Mouse (Mus musculus) MEL (cell line): ENCODE measurements around the gene Klf14.

Experiments used
- BHLHE40 ChIP-seq: IDR thresholded peaks from 2 replicates; pipeline ENCODE4 v1.6.1; 2012; ENCODE audit warnings: low read depth, mild to moderate bottlenecking, inconsistent platforms, low read length, improper control_type of control experiment, borderline replicate concordance
- CTCF ChIP-seq, 3 experiments: IDR thresholded peaks in 2 of 3; conservative IDR thresholded peaks in 1 of 3; 2 replicates each; pipeline ENCODE4 v1.5.1; 2011 to 2012; ENCODE audit warnings: low read length in 3 of 3, low read depth in 2 of 3, mild to moderate bottlenecking in 2 of 3, improper control_type of control experiment in 1 of 3, inconsistent platforms in 1 of 3, mixed read lengths in 1 of 3, moderate library complexity in 1 of 3; ENCODE audit not compliant: control insufficient read depth in 1 of 3, insufficient read depth in 1 of 3, poor library complexity in 1 of 3, severe bottlenecking in 1 of 3
- ELF1 ChIP-seq: IDR thresholded peaks from 2 replicates; pipeline ENCODE4 v1.6.1; 2014; ENCODE audit warnings: low read depth, mild to moderate bottlenecking, inconsistent platforms, low read length, improper control_type of control experiment, moderate library complexity
- EP300 ChIP-seq, 2 experiments: IDR thresholded peaks; 2 replicates each; pipeline ENCODE4 v1.6.1; 2011; ENCODE audit warnings: improper control_type of control experiment in 2 of 2, low read length in 2 of 2, low read depth in 1 of 2, mild to moderate bottlenecking in 1 of 2
- ETS1 ChIP-seq: IDR thresholded peaks from 2 replicates; pipeline ENCODE4 v1.6.1; 2012; ENCODE audit warnings: low read depth, mild to moderate bottlenecking, inconsistent platforms, low read length, improper control_type of control experiment, moderate library complexity
- JUND ChIP-seq: IDR thresholded peaks from 2 replicates; pipeline ENCODE4 v1.6.1; 2011; ENCODE audit warnings: low read depth, mild to moderate bottlenecking, improper control_type of control experiment, low read length
- MEF2A ChIP-seq: IDR thresholded peaks from 2 replicates; pipeline ENCODE4 v1.6.1; 2014; ENCODE audit warnings: low read depth, mild to moderate bottlenecking, inconsistent platforms, low read length, improper control_type of control experiment; ENCODE audit not compliant: poor library complexity, insufficient replicate concordance, severe bottlenecking; ENCODE audit errors: extremely low read depth
- MXI1 ChIP-seq: IDR thresholded peaks from 2 replicates; pipeline ENCODE4 v1.6.1; 2011; ENCODE audit warnings: mild to moderate bottlenecking, low read depth, low read length, improper control_type of control experiment
- NRF1 ChIP-seq: IDR thresholded peaks from 2 replicates; pipeline ENCODE4 v1.6.1; 2014; ENCODE audit warnings: low read depth, mild to moderate bottlenecking, inconsistent platforms, low read length, improper control_type of control experiment, moderate library complexity; ENCODE audit not compliant: poor library complexity, insufficient read depth, severe bottlenecking
- POLR2A ChIP-seq, 2 experiments: IDR thresholded peaks; 2 replicates each; pipeline ENCODE4 v1.6.1; 2011 to 2012; ENCODE audit warnings: low read length in 2 of 2, mild to moderate bottlenecking in 2 of 2, control low read depth in 1 of 2, improper control_type of control experiment in 1 of 2, low read depth in 1 of 2, moderate library complexity in 1 of 2; ENCODE audit not compliant: control insufficient read depth in 1 of 2, insufficient read depth in 1 of 2, poor library complexity in 1 of 2
- POLR2AphosphoS2 ChIP-seq: IDR thresholded peaks from 2 replicates; pipeline ENCODE4 v1.6.1; 2011; ENCODE audit warnings: low read length, improper control_type of control experiment
- RAD21 ChIP-seq: IDR thresholded peaks from 2 replicates; pipeline ENCODE4 v1.6.1; 2011; ENCODE audit warnings: mild to moderate bottlenecking, low read depth, low read length, improper control_type of control experiment
- TCF12 ChIP-seq: IDR thresholded peaks from 2 replicates; pipeline ENCODE4 v1.6.1; 2014; ENCODE audit warnings: low read depth, mild to moderate bottlenecking, inconsistent platforms, low read length, improper control_type of control experiment, moderate library complexity
- ZKSCAN1 ChIP-seq: IDR thresholded peaks from 2 replicates; pipeline ENCODE4 v1.6.1; 2012; ENCODE audit warnings: low read depth, mild to moderate bottlenecking, inconsistent platforms, low read length, improper control_type of control experiment, moderate library complexity

- TF ChIP-seq CTCF (IDR thresholded peaks at IDR 0.05 in 2 of 3, conservative IDR thresholded peaks at IDR 0.05 in 1 of 3; ENCODE audit: control insufficient read depth in 1 of 3, insufficient read depth in 1 of 3, low read depth in 2 of 3, low read length in 3 of 3, poor library complexity in 1 of 3, severe bottlenecking in 1 of 3) (no peak), POLR2A (IDR thresholded peaks at IDR 0.05; ENCODE audit: control insufficient read depth in 1 of 2, insufficient read depth in 1 of 2, low read depth in 1 of 2, low read length in 2 of 2, poor library complexity in 1 of 2) (no peak), MXI1 (no peak), NRF1 (no peak), JUND (no peak), BHLHE40 (no peak), RAD21 (no peak), TCF12 (no peak), EP300 (IDR thresholded peaks at IDR 0.05; ENCODE audit: low read depth in 1 of 2, low read length in 2 of 2) (no peak), ZKSCAN1 (no peak), MEF2A (no peak), ELF1 (no peak), POLR2AphosphoS2 (no peak), ETS1 (no peak)
These were observed 27.5 kb upstream of the Klf14 start for GRCm38 (mm10) chr6:30986393-30986792.
